In the genomic region with DNA sequence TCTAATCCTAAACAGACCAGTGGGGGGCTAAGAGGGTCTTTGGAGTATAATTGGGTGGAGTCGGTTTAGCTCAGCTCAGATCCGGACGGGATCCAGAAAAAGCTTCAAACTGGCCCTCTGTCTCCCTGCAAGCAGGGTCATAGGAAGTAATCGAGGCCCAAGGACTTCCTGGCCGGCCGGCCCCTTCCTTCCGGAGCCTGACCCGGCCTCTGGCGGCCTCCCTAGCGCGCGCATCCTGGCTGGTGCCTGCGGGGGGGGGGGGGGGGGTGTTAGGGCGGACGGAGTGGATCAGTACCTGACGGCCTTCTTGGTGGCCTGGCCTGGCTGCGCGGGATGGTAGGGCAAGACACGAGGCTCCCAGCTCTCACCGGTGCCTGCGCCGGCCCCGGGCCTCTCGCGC, we compare ENCODE assay signal across 8 mouse cellular contexts. TPM values are rescaled to one million over a fixed set of nuclear protein-coding genes. Genes with fewer than 3 reads are reported as not detected.
DNase-seq lines count a peak whose midpoint lies in the region; ATAC-seq lines count a peak whose summit lies in the region.

No protein-coding gene starts in this region.

- 0% methylated on average over 14 of the region's 25 CpGs for WGBS in limb, embryonic 12.5 days
- WGBS in midbrain, embryonic 14.5 days = 0% methylated on average over 20 of the region's 25 CpGs

- no peaks in the 10 kb centered on the region for H3K9me3 ChIP-seq in limb, embryonic 12.5 days
- no peaks in the 10 kb centered on the region for H3K9me3 ChIP-seq in midbrain, embryonic 14.5 days (ENCODE audit: control insufficient read depth, low read length)

- H3K36me3 ChIP-seq in limb, embryonic 12.5 days = peaks cover 34% of the 10 kb centered on the region
- H3K36me3 ChIP-seq in midbrain, embryonic 14.5 days (ENCODE audit: control insufficient read depth, insufficient read depth, low read length) = peaks cover 47% of the 10 kb centered on the region

- intact Hi-C loops in heart, postnatal 10 days (cut with DNase I) = loop anchor here (1.0 kb wide), 1 partner anchor 81 kb away; no protein-coding TSS in a partner anchor

- peak; percentile 51 for DNase-seq in gastrocnemius, postnatal 25 days
- DNase-seq in gastrocnemius, postnatal 10 days = no peak
- DNase-seq in heart, postnatal 10 days = peak; percentile 60 to 67
- peak; percentile 49 for DNase-seq in midbrain, embryonic 14.5 days
- no peak for DNase-seq in frontal cortex, adult 2 months (ENCODE audit: extremely low spot score in 1 of 2, low spot score in 1 of 2)

- H3K4me2 ChIP-seq in limb, embryonic 12.5 days = peak overlapping the region; percentile 90
- peak overlapping the region; percentile 86 for H3K4me2 ChIP-seq in midbrain, embryonic 14.5 days (ENCODE audit: low read length)

- ATAC-seq in limb, embryonic 12.5 days (ENCODE audit: insufficient number of reproducible peaks, insufficient read depth, low FRiP score, low TSS enrichment, low read depth) = no peak
- ATAC-seq in midbrain, embryonic 14.5 days (ENCODE audit: low FRiP score, low TSS enrichment) = peak; percentile 15; the same call in 1 of the 2 replicates
- ATAC-seq in erythroid progenitor cell, adult 5-6 weeks (replicated peaks; ENCODE audit: low FRiP score, poor library complexity, severe bottlenecking) = no peak

- peaks cover 47% of the 10 kb centered on the region for H3K27me3 ChIP-seq in limb, embryonic 12.5 days
- no peaks in the 10 kb centered on the region for H3K27me3 ChIP-seq in midbrain, embryonic 14.5 days (ENCODE audit: control insufficient read depth, insufficient read depth, low read length)

- peak overlapping the region; percentile 74 for H3K9ac ChIP-seq in limb, embryonic 12.5 days (replicated peaks)
- H3K9ac ChIP-seq in midbrain, embryonic 14.5 days (replicated peaks; ENCODE audit: low read length) = peak overlapping the region; percentile 90

- H3K4me3 ChIP-seq in brown adipose tissue, adult 24 weeks (ENCODE audit: insufficient read depth, low read depth, low read length) = peak overlapping the region; percentile 67
- H3K4me3 ChIP-seq in limb, embryonic 12.5 days (replicated peaks) = peak overlapping the region; percentile 59
- H3K4me3 ChIP-seq in midbrain, embryonic 14.5 days (replicated peaks; ENCODE audit: low read depth, low read length) = peak overlapping the region; percentile 87

- H3K27ac ChIP-seq in brown adipose tissue, adult 24 weeks (replicated peaks; ENCODE audit: low read depth, low read length) = no peak overlapping the region
- peak overlapping the region; percentile 74; the same call in 1 of the 2 replicates for H3K27ac ChIP-seq in limb, embryonic 12.5 days
- peak overlapping the region; percentile 89 for H3K27ac ChIP-seq in midbrain, embryonic 14.5 days (replicated peaks; ENCODE audit: low read depth, low read length)

- no peaks in the 10 kb centered on the region; the same call in 1 of the 2 replicates for H3K4me1 ChIP-seq in brown adipose tissue, adult 24 weeks (ENCODE audit: control insufficient read depth, insufficient read depth, insufficient read length, low read length)
- peaks cover 32% of the 10 kb centered on the region for H3K4me1 ChIP-seq in limb, embryonic 12.5 days (replicated peaks)
- H3K4me1 ChIP-seq in midbrain, embryonic 14.5 days (ENCODE audit: control insufficient read depth, insufficient read depth, low read length) = peaks cover 32% of the 10 kb centered on the region

RNA-seq across cellular contexts. Expression of a gene that starts 0.6 kb away (rescaled TPM):
- 1 to 10 TPM; 5.5 to 7.9 TPM for total RNA-seq in gastrocnemius, postnatal 25 days (2021)
- 10 to 100 TPM; 22.2 to 32.0 TPM for total RNA-seq in gastrocnemius, postnatal 10 days (2021)
- polyA plus RNA-seq in brown adipose tissue, adult 24 weeks (2012; ENCODE audit: insufficient read depth, insufficient read length, missing spikeins) = 3.5 and 5.8 TPM in 2 replicates
- 10 to 100 TPM; 38.6 to 39.5 TPM for total RNA-seq in heart, postnatal 10 days (2021)
- polyA plus RNA-seq in limb, embryonic 12.5 days (2016; fragmentation: Nextera tagmentation; extraction: Ambion mirVana) = 22.1 and 27.1 TPM in 2 replicates
- polyA plus RNA-seq in midbrain, embryonic 14.5 days (2014; fragmentation: Nextera tagmentation; extraction: Ambion mirVana) = 39.7 and 44.2 TPM in 2 replicates
- total RNA-seq in erythroid progenitor cell, adult 5-6 weeks (2015; ENCODE audit: low replicate concordance) = not detected in 2 replicates
- 0.77 TPM in 1 of 2 replicates, not detected in the other for total RNA-seq in erythroid progenitor cell, adult 5-6 weeks (2017; ENCODE audit: low replicate concordance)
- polyA plus RNA-seq in frontal cortex, adult 2 months (2012; rRNA removed) = 73.9 and 79.5 TPM in 2 replicates

RNA-seq across cellular contexts. Expression of a gene that starts 0.8 kb away (rescaled TPM):
- under 1 TPM; 0.36 to 0.43 TPM for total RNA-seq in gastrocnemius, postnatal 25 days (2021)
- total RNA-seq in gastrocnemius, postnatal 10 days (2021) = under 1 TPM; 0.68 to 0.87 TPM
- not detected in 2 replicates for polyA plus RNA-seq in brown adipose tissue, adult 24 weeks (2012; ENCODE audit: insufficient read depth, insufficient read length, missing spikeins)
- total RNA-seq in heart, postnatal 10 days (2021) = under 1 TPM; 0.38 to 0.52 TPM
- polyA plus RNA-seq in limb, embryonic 12.5 days (2016; fragmentation: Nextera tagmentation; extraction: Ambion mirVana) = 0.36 and 0.74 TPM in 2 replicates
- 42.9 and 55.9 TPM in 2 replicates for polyA plus RNA-seq in midbrain, embryonic 14.5 days (2014; fragmentation: Nextera tagmentation; extraction: Ambion mirVana)
- not detected in 2 replicates for total RNA-seq in erythroid progenitor cell, adult 5-6 weeks (2015; ENCODE audit: low replicate concordance)
- total RNA-seq in erythroid progenitor cell, adult 5-6 weeks (2017; ENCODE audit: low replicate concordance) = not detected in 2 replicates
- 73.1 and 82.3 TPM in 2 replicates for polyA plus RNA-seq in frontal cortex, adult 2 months (2012; rRNA removed)

RNA-seq across cellular contexts. Expression of a gene that starts 27.8 kb away (rescaled TPM):
- total RNA-seq in gastrocnemius, postnatal 25 days (2021) = 10 to 100 TPM; 37.7 to 52.8 TPM
- total RNA-seq in gastrocnemius, postnatal 10 days (2021) = 100 to 1,000 TPM; 107 to 122 TPM
- polyA plus RNA-seq in brown adipose tissue, adult 24 weeks (2012; ENCODE audit: insufficient read depth, insufficient read length, missing spikeins) = 0.87 and 4.5 TPM in 2 replicates
- total RNA-seq in heart, postnatal 10 days (2021) = 100 to 1,000 TPM; 171 to 173 TPM
- 98.3 and 104 TPM in 2 replicates for polyA plus RNA-seq in limb, embryonic 12.5 days (2016; fragmentation: Nextera tagmentation; extraction: Ambion mirVana)
- 22.0 and 24.1 TPM in 2 replicates for polyA plus RNA-seq in midbrain, embryonic 14.5 days (2014; fragmentation: Nextera tagmentation; extraction: Ambion mirVana)
- not detected in 2 replicates for total RNA-seq in erythroid progenitor cell, adult 5-6 weeks (2015; ENCODE audit: low replicate concordance)
- total RNA-seq in erythroid progenitor cell, adult 5-6 weeks (2017; ENCODE audit: low replicate concordance) = 0.64 TPM in 1 of 2 replicates, not detected in the other
- 36.4 and 37.9 TPM in 2 replicates for polyA plus RNA-seq in frontal cortex, adult 2 months (2012; rRNA removed)

RNA-seq across cellular contexts. Expression of a gene that starts 28.3 kb away (rescaled TPM):
- not detected for total RNA-seq in gastrocnemius, postnatal 25 days (2021)
- not detected for total RNA-seq in gastrocnemius, postnatal 10 days (2021)
- not detected in 2 replicates for polyA plus RNA-seq in brown adipose tissue, adult 24 weeks (2012; ENCODE audit: insufficient read depth, insufficient read length, missing spikeins)
- total RNA-seq in heart, postnatal 10 days (2021) = not detected
- polyA plus RNA-seq in limb, embryonic 12.5 days (2016; fragmentation: Nextera tagmentation; extraction: Ambion mirVana) = 0.50 and 0.78 TPM in 2 replicates
- polyA plus RNA-seq in midbrain, embryonic 14.5 days (2014; fragmentation: Nextera tagmentation; extraction: Ambion mirVana) = 16.6 and 34.3 TPM in 2 replicates
- total RNA-seq in erythroid progenitor cell, adult 5-6 weeks (2015; ENCODE audit: low replicate concordance) = not detected in 2 replicates
- not detected in 2 replicates for total RNA-seq in erythroid progenitor cell, adult 5-6 weeks (2017; ENCODE audit: low replicate concordance)
- polyA plus RNA-seq in frontal cortex, adult 2 months (2012; rRNA removed) = 11.9 and 13.5 TPM in 2 replicates

RNA-seq across cellular contexts. Expression of a gene that starts 28.4 kb away (rescaled TPM):
- total RNA-seq in gastrocnemius, postnatal 25 days (2021) = 1 to 10 TPM; 3.8 to 4.1 TPM
- total RNA-seq in gastrocnemius, postnatal 10 days (2021) = 10 to 100 TPM; 11.9 to 12.8 TPM
- polyA plus RNA-seq in brown adipose tissue, adult 24 weeks (2012; ENCODE audit: insufficient read depth, insufficient read length, missing spikeins) = not detected in 2 replicates
- total RNA-seq in heart, postnatal 10 days (2021) = 1 to 10 TPM; 5.1 to 8.5 TPM
- polyA plus RNA-seq in limb, embryonic 12.5 days (2016; fragmentation: Nextera tagmentation; extraction: Ambion mirVana) = 9.5 and 11.9 TPM in 2 replicates
- polyA plus RNA-seq in midbrain, embryonic 14.5 days (2014; fragmentation: Nextera tagmentation; extraction: Ambion mirVana) = 9.3 and 16.8 TPM in 2 replicates
- not detected in 2 replicates for total RNA-seq in erythroid progenitor cell, adult 5-6 weeks (2015; ENCODE audit: low replicate concordance)
- not detected in 2 replicates for total RNA-seq in erythroid progenitor cell, adult 5-6 weeks (2017; ENCODE audit: low replicate concordance)
- 80.9 and 92.8 TPM in 2 replicates for polyA plus RNA-seq in frontal cortex, adult 2 months (2012; rRNA removed)

Comparison
In these comparisons a context has a peak if more than half of its experiments do, and no peak if none do; other contexts are left out.
1. DNase-seq: peak in gastrocnemius, postnatal 25 days (single experiment), heart, postnatal 10 days (2 of 2) and midbrain, embryonic 14.5 days (single experiment); none in gastrocnemius, postnatal 10 days (single experiment) and frontal cortex, adult 2 months (0 of 2).
2. RNA of a gene that starts 27.8 kb away (total RNA-seq): 171 to 173 TPM in heart, postnatal 10 days, 107 to 122 TPM in gastrocnemius, postnatal 10 days and 37.7 to 52.8 TPM in gastrocnemius, postnatal 25 days; 0.64 TPM in erythroid progenitor cell, adult 5-6 weeks; every median in the first group is over 10 times any median in the second.
3. Peak in every context shown above with its lines, with median percentiles within 50 percentile points of each other: H3K4me3 ChIP-seq.